Mouse (Mus musculus) heart, postnatal 0 days (tissue): ENCODE measurements at regions not wholly inside any gene's neighbourhood (a gene's known extent, or its start where the extent isn't known, plus 50 kb on each side); places are given as distances from the start of the nearest gene placed in this dataset.

Experiments used
- ATAC-seq: fragments of 200-750 bp; cut with Nextera tagmentation; 2 replicates; pipeline ENCODE4 v1.8.0; 2017; ENCODE audit warnings: low read depth, moderate number of reproducible peaks, moderate library complexity; ENCODE audit not compliant: insufficient read depth
- DNase-seq: peaks from one replicate; pipeline ENCODE4 v3.0.0-alpha.2; 2016; ENCODE audit warnings: low spot score
- H3K27ac ChIP-seq: fragments of 300-500 bp; sonication (generic); 2 replicates; pipeline ENCODE4 v1.5.1; 2014; ENCODE audit warnings: low read depth, mild to moderate bottlenecking
- H3K27me3 ChIP-seq: fragments of 300-500 bp; sonication (generic); 2 replicates; pipeline ENCODE4 v1.6.1; 2014; ENCODE audit warnings: low read length, mixed read lengths; ENCODE audit not compliant: control insufficient read depth, insufficient read depth
- H3K36me3 ChIP-seq: fragments of 300-500 bp; sonication (generic); replicated peaks from 2 replicates; pipeline ENCODE4 v1.6.1; 2014; ENCODE audit warnings: low read length, mixed read lengths; ENCODE audit not compliant: control insufficient read depth, insufficient read depth
- H3K4me1 ChIP-seq: fragments of 300-500 bp; sonication (generic); 2 replicates; pipeline ENCODE4 v1.6.1; 2014; ENCODE audit warnings: antibody characterized with exemption; ENCODE audit not compliant: control insufficient read depth, insufficient read depth
- H3K4me2 ChIP-seq: fragments of 300-500 bp; sonication (generic); 2 replicates; pipeline ENCODE4 v1.6.1; 2014; ENCODE audit warnings: low read depth, mild to moderate bottlenecking, low read length, moderate library complexity
- H3K4me3 ChIP-seq: fragments of 300-500 bp; sonication (generic); 2 replicates; pipeline ENCODE4 v1.5.1; 2014; ENCODE audit warnings: low read depth, low read length
- H3K9ac ChIP-seq: fragments of 300-500 bp; sonication (generic); replicated peaks from 2 replicates; pipeline ENCODE4 v1.6.1; 2014; ENCODE audit warnings: low read depth, low read length, mixed read lengths
- H3K9me3 ChIP-seq: fragments of 300-500 bp; sonication (generic); replicated peaks from 2 replicates; pipeline ENCODE4 v1.6.1; 2016; ENCODE audit warnings: low read length; ENCODE audit not compliant: control insufficient read depth
- CTCF ChIP-seq: IDR thresholded peaks from 2 replicates; pipeline ENCODE4 v1.5.1; 2016; ENCODE audit warnings: antibody characterized with exemption, control low read depth, low read depth
- EP300 ChIP-seq: IDR thresholded peaks from 2 replicates; pipeline ENCODE4 v1.6.1; 2016; ENCODE audit warnings: antibody characterized with exemption, low read depth
- WGBS: fragments of 180-500 bp; shearing (Covaris S2); extraction: QIAGEN DNeasy Blood & Tissue Kit; methylation state at CpG from one replicate; pipeline ENCODE4 v1.1.7; 2014; 5-methylcytosine and 5-hydroxymethylcytosine counted together

GRCm38 (mm10) chr9:12404185-12404584 is 841.4 kb downstream of the Jrkl start:
- ATAC-seq (no peak), DNase-seq (no peak)
- Histone ChIP-seq H3K4me1 (no peaks in the 10 kb centered on the region), H3K9ac (no peak overlapping the region), H3K27me3 (no peaks in the 10 kb centered on the region), H3K27ac (no peak overlapping the region), H3K36me3 (no peaks in the 10 kb centered on the region), H3K4me3 (no peak overlapping the region), H3K4me2 (no peak overlapping the region), H3K9me3 (no peaks in the 10 kb centered on the region; the same call in 1 of the 2 replicates)
- no peak for TF ChIP-seq CTCF
- TF ChIP-seq EP300 = no peak
- WGBS = 45% methylated on average over 1 of the region's 1 CpGs

GRCm38 (mm10) chr9:12395648-12396047 is 850.0 kb downstream of the Jrkl start:
- Histone ChIP-seq H3K27ac (no peak overlapping the region), H3K9ac (no peak overlapping the region), H3K4me2 (no peak overlapping the region), H3K36me3 (no peaks in the 10 kb centered on the region), H3K4me3 (no peak overlapping the region), H3K9me3 (no peaks in the 10 kb centered on the region), H3K27me3 (no peaks in the 10 kb centered on the region), H3K4me1 (no peaks in the 10 kb centered on the region)
- WGBS = 71% methylated on average over 1 of the region's 1 CpGs
- ATAC-seq = no peak
- DNase-seq = no peak
- TF ChIP-seq EP300 = no peak
- no peak for TF ChIP-seq CTCF

GRCm38 (mm10) chr9:12380732-12381645 is 864.6 kb downstream of the Jrkl start:
- peak overlapping the region; percentile 23; the same call in 1 of the 2 replicates for H3K4me2 ChIP-seq
- 0 out of 2 replicates have a peak, but pooled peaks cover 4% of the 10 kb centered on the region for H3K4me1 ChIP-seq
- TF ChIP-seq EP300 (no peak), CTCF (no peak)
- peak overlapping the region; percentile 34; the same call in 1 of the 2 replicates for H3K27ac ChIP-seq
- H3K9ac ChIP-seq = no peak overlapping the region
- no peaks in the 10 kb centered on the region for H3K36me3 ChIP-seq
- H3K9me3 ChIP-seq = no peaks in the 10 kb centered on the region
- 6% methylated on average over 4 of the region's 4 CpGs for WGBS
- DNase-seq = peak; percentile 6
- ATAC-seq = no peak
- no peaks in the 10 kb centered on the region for H3K27me3 ChIP-seq
- no peak overlapping the region for H3K4me3 ChIP-seq

GRCm38 (mm10) chr9:12380029-12380428 is 865.6 kb downstream of the Jrkl start:
- no peaks in the 10 kb centered on the region for H3K27me3 ChIP-seq
- H3K27ac ChIP-seq = no peak overlapping the region
- no peak for TF ChIP-seq EP300
- no peak for TF ChIP-seq CTCF
- no peak overlapping the region for H3K4me3 ChIP-seq
- H3K4me2 ChIP-seq = no peak overlapping the region
- 0 out of 2 replicates have a peak, but pooled peaks cover 4% of the 10 kb centered on the region for H3K4me1 ChIP-seq
- ATAC-seq (peak; percentile 58; the same call in 1 of the 2 replicates), DNase-seq (peak; percentile 40)
- 21% methylated on average over 2 of the region's 2 CpGs for WGBS
- no peaks in the 10 kb centered on the region for H3K9me3 ChIP-seq
- no peaks in the 10 kb centered on the region for H3K36me3 ChIP-seq
- H3K9ac ChIP-seq = no peak overlapping the region

- TF ChIP-seq EP300 (no peak), CTCF (no peak)
- WGBS = 75% methylated on average over 2 of the region's 2 CpGs
- no peak overlapping the region for H3K4me3 ChIP-seq
- H3K36me3 ChIP-seq = no peaks in the 10 kb centered on the region
- H3K9ac ChIP-seq = no peak overlapping the region
- no peak for ATAC-seq
- H3K27me3 ChIP-seq = no peaks in the 10 kb centered on the region
- H3K4me2 ChIP-seq = no peak overlapping the region
- no peak overlapping the region for H3K27ac ChIP-seq
- no peak for DNase-seq
- no peaks in the 10 kb centered on the region for H3K9me3 ChIP-seq
- H3K4me1 ChIP-seq = no peaks in the 10 kb centered on the region
Measured at GRCm38 (mm10) chr9:12344296-12344695, 901.3 kb downstream of the Jrkl start.

GRCm38 (mm10) chr9:12341453-12341852 is 904.2 kb downstream of the Jrkl start:
- TF ChIP-seq CTCF (no peak), EP300 (no peak)
- Histone ChIP-seq H3K9me3 (no peaks in the 10 kb centered on the region), H3K27ac (no peak overlapping the region), H3K36me3 (no peaks in the 10 kb centered on the region), H3K4me3 (no peak overlapping the region), H3K4me2 (no peak overlapping the region), H3K27me3 (no peaks in the 10 kb centered on the region), H3K9ac (no peak overlapping the region), H3K4me1 (no peaks in the 10 kb centered on the region)
- ATAC-seq = no peak
- WGBS = 82% methylated on average over 4 of the region's 4 CpGs
- DNase-seq = no peak
